Mouse (Mus musculus): ENCODE data around the gene Pla2g10. TPM values are rescaled to one million over a fixed set of nuclear protein-coding genes. Genes with fewer than 3 reads are reported as not detected.
"Not testable (repeated sequence)": the region's sequence is repeated elsewhere in the genome, so short reads cannot be mapped to it uniquely, and the experiment has no call there.

Pla2g10 gene
- 0.28 TPM in 1 of 2 replicates, not detected in the other for polyA plus RNA-seq (2015; fragmentation: Nextera tagmentation; extraction: Ambion mirVana)

DNA sequence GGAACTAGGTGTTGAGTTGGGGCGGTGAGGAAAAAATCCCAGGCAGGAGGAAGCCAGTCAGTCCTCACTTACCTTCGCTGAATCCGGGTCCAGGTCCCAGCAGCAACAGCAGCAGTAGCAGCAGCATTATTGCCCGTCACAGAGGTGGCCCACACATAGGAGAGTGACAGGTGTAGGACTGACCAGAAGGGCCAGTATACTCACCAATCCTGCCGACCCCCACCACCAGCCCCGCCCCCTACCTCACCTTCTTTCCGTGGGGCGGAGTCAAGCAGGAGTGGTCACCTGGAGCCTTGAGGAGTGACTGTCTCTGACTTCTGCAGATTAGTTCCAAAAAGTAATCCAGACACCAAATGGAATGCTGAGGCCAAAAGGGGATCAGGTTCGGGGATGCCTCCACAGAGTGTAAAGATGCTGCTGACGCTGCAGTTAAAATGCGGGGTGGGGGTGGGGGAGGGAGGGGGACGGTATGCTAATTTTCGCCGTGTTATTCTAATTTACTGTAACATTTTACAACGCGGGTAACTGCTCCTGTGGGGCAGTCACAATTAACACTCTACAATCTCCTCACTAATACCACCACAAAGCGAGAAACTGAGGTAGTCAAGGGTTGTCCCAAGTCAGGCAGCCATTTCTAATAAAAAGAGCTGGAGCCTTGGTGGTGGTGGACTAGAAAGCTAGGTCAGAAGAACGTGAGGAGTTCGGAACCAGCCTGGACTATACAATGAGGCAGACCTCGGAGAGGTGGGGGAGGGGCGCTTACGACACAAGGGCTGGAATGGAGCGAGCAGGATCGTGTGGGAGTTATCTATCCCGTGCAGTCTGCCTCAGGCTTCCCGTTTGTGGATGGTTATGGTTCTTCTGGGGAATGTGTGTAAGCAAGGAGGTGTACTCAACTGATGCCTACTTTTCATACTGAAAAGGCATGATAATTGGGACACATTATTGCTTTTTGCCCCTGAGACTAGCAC, at the start of gene Pla2g10:
Gene Pla2g10, minus strand, starts transcription at position 699 of the 971 bp plus-strand sequence.
- Histone ChIP-seq H3K9me3 (replicated peaks) (no peaks in the 10 kb centered on the region), H3K27me3 (no peaks in the 10 kb centered on the region), H3K4me1 (0 out of 2 replicates have a peak, but pooled peaks cover 4% of the 10 kb centered on the region), H3K36me3 (no peaks in the 10 kb centered on the region), H3K4me3 (replicated peaks) (peak within 1 kb of the TSS; percentile 12; the same call in 1 of the 2 replicates), H3K9ac (no peak within 1 kb of the TSS), H3K4me2 (replicated peaks) (peak within 1 kb of the TSS; percentile 38), H3K27ac (replicated peaks) (no peak within 1 kb of the TSS)
- no peak; the same call in 1 of the 2 replicates for ATAC-seq (ENCODE audit: insufficient number of reproducible peaks, low FRiP score, low TSS enrichment, low read depth)
- WGBS = 11% methylated on average over 26 of the region's 26 CpGs

DNA sequence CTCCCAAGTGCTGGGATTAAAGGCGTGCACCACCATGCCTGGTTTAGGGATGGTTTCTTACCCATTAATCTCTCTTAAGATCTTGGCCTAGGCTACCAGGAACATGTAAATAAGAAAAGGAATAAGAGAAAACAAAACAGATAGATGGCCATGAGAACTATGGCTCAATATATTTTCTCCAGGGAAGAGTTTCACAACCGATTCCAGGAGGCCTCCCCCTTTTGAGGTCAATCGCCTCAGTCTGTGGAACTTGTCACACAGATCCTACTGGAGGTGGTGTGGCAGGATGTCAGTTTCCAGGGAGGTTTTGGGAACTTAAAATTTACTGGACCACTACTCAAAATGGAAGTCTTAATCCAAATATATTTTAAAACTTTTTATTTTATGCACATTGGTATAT, 43.9 kb upstream of the Pla2g10 start:
- H3K4me1 ChIP-seq; ATAC-seq (ENCODE audit: insufficient number of reproducible peaks, low FRiP score, low TSS enrichment, low read depth); H3K36me3 ChIP-seq; H3K9ac ChIP-seq; H3K4me2 ChIP-seq (replicated peaks); H3K9me3 ChIP-seq (replicated peaks); H3K4me3 ChIP-seq (replicated peaks); H3K27me3 ChIP-seq; H3K27ac ChIP-seq (replicated peaks): not testable (repeated sequence)
- WGBS = 85% methylated on average over 3 of the region's 3 CpGs

DNA sequence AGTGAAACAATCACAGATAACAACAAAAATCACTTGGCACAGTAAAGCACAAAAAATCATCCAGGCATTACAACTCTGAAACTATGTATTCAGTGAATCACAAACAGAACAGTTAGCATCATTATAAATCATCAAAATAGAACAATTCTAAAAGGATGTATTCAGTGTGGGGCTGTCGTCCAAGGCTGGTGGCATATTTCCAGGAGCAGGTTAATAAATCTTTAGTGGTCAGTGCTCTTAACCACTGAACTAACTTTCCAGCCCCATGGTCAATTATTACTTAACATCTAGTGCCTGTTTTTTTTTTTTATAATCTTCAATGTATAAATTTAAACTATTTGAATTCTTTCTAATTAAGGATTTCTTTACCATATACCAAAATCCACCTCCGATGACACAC, 43.2 kb upstream of the Pla2g10 start:
- H3K4me2 ChIP-seq (replicated peaks); H3K4me1 ChIP-seq; H3K27me3 ChIP-seq; H3K27ac ChIP-seq (replicated peaks); H3K9me3 ChIP-seq (replicated peaks); H3K4me3 ChIP-seq (replicated peaks); ATAC-seq (ENCODE audit: insufficient number of reproducible peaks, low FRiP score, low TSS enrichment, low read depth); H3K9ac ChIP-seq; H3K36me3 ChIP-seq: not testable (repeated sequence)
- WGBS = 86% methylated on average over 2 of the region's 2 CpGs

DNA sequence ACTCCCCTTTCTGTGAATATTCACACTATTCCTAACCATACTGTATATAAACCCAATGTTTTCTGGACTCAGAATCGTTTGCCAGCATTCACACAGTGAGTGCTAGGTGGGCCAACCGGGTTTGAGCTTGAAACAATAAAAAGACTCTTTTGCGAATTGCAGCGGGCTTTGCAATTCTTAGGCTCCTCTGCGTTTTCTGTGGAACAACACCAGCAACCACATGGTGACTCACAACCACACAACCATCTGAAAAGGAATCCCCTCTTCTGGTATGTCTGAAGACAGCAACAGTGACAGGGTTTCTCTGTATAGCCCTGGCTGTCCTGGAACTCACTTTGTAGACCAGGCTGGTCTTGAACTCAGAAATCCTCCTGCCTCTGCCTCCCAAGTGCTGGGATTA, 41.3 kb upstream of the Pla2g10 start:
- H3K36me3 ChIP-seq; H3K4me3 ChIP-seq (replicated peaks); H3K9ac ChIP-seq; H3K27ac ChIP-seq (replicated peaks); H3K4me1 ChIP-seq; ATAC-seq (ENCODE audit: insufficient number of reproducible peaks, low FRiP score, low TSS enrichment, low read depth); H3K9me3 ChIP-seq (replicated peaks); H3K27me3 ChIP-seq; H3K4me2 ChIP-seq (replicated peaks): not testable (repeated sequence)
- WGBS = 84% methylated on average over 5 of the region's 5 CpGs

DNA sequence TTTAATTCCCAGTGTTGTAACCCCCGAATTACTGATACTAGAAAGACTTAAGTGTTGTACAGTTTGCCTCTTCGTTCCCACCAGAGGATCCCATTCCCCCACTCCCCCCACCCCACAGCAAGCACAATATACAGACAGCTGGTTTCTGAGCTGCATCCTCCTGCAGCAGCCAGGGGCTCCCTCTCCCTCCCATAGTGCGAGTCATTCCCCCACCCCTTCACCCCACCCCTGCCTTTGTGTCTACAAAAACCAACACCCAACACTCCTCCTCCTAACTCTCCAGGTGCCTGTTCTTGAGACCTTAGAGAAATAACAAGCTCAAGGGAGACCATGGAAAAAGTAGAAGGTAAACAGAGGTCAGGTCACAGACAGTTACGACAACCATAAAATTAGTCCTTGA, 40.8 kb upstream of the Pla2g10 start:
- not testable (repeated sequence) for H3K9me3 ChIP-seq (replicated peaks); H3K9ac ChIP-seq; H3K4me2 ChIP-seq (replicated peaks); ATAC-seq (ENCODE audit: insufficient number of reproducible peaks, low FRiP score, low TSS enrichment, low read depth); H3K27me3 ChIP-seq; H3K27ac ChIP-seq (replicated peaks); H3K4me3 ChIP-seq (replicated peaks); H3K36me3 ChIP-seq; H3K4me1 ChIP-seq
- 73% methylated on average over 4 of the region's 4 CpGs for WGBS

GRCm38 (mm10) chr16:13766367-13766766, 35.6 kb upstream of the Pla2g10 start:
- Histone ChIP-seq H3K27me3 (no peaks in the 10 kb centered on the region), H3K9ac (no peak overlapping the region), H3K27ac (replicated peaks) (no peak overlapping the region), H3K36me3 (no peaks in the 10 kb centered on the region), H3K9me3 (replicated peaks) (no peaks in the 10 kb centered on the region), H3K4me3 (replicated peaks) (no peak overlapping the region), H3K4me2 (replicated peaks) (no peak overlapping the region), H3K4me1 (no peaks in the 10 kb centered on the region)
- no peak for ATAC-seq (ENCODE audit: insufficient number of reproducible peaks, low FRiP score, low TSS enrichment, low read depth)

DNA sequence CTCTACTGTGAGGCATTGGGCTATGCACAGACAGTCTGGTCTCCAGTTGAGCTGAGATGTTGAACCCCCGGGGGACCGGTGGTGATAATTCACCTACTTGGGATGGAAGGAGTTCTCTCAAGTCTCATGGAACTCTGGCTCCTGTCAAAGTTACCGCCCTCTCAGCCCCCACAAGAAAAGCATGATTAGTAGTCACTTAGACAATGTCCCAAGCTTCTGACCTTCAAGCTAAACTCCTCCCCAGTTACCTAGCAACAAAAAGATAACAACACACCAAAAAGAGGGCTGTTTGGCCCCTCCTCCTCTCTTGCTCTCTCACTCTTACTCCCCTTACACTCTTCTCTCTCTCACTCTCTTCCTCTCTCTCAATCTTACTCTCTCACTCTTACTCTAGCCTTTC, 33.7 kb upstream of the Pla2g10 start:
- no peak overlapping the region for H3K4me3 ChIP-seq (replicated peaks)
- H3K27ac ChIP-seq (replicated peaks) = no peak overlapping the region
- H3K36me3 ChIP-seq = no peaks in the 10 kb centered on the region
- H3K27me3 ChIP-seq = no peaks in the 10 kb centered on the region
- H3K4me1 ChIP-seq = no peaks in the 10 kb centered on the region
- ATAC-seq (ENCODE audit: insufficient number of reproducible peaks, low FRiP score, low TSS enrichment, low read depth) = no peak
- H3K9me3 ChIP-seq (replicated peaks) = no peaks in the 10 kb centered on the region
- no peak overlapping the region for H3K4me2 ChIP-seq (replicated peaks)
- 86% methylated on average over 3 of the region's 3 CpGs for WGBS
- no peak overlapping the region for H3K9ac ChIP-seq

DNA sequence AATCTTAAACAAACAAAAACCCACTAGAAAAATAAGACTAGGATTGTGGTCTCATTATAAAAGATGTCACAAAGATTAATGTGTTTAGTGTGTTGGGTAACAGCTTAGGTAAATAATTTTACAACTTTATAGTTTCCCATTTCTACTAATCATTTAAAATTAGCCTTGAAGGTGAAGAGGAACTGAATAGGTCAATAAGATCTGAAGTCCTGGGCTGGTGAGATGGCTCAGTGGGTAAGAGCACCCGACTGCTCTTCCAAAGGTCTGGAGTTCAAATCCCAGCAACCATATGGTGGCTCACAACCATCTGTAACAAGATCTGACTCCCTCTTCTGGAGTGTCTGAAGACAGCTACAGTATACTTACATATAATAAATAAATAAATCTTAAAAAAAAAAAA, 32.0 kb upstream of the Pla2g10 start:
- 75% methylated on average over 1 of the region's 1 CpGs for WGBS
- not testable (repeated sequence) for ATAC-seq (ENCODE audit: insufficient number of reproducible peaks, low FRiP score, low TSS enrichment, low read depth)

GRCm38 (mm10) chr16:13757823-13758222, 27.0 kb upstream of the Pla2g10 start:
- Histone ChIP-seq H3K36me3 (no peaks in the 10 kb centered on the region), H3K27ac (replicated peaks) (no peak overlapping the region), H3K27me3 (no peaks in the 10 kb centered on the region), H3K4me2 (replicated peaks) (no peak overlapping the region), H3K9ac (no peak overlapping the region), H3K9me3 (replicated peaks) (no peaks in the 10 kb centered on the region), H3K4me3 (replicated peaks) (no peak overlapping the region), H3K4me1 (no peaks in the 10 kb centered on the region)
- no peak for ATAC-seq (ENCODE audit: insufficient number of reproducible peaks, low FRiP score, low TSS enrichment, low read depth)
- 93% methylated on average over 2 of the region's 2 CpGs for WGBS

More for the DNA sequence above, 32.0 kb upstream of the Pla2g10 start:
- not testable (repeated sequence) for H3K36me3 ChIP-seq; H3K4me1 ChIP-seq; H3K9ac ChIP-seq; H3K27ac ChIP-seq (replicated peaks); H3K27me3 ChIP-seq; H3K4me3 ChIP-seq (replicated peaks); H3K4me2 ChIP-seq (replicated peaks); H3K9me3 ChIP-seq (replicated peaks)

DNA sequence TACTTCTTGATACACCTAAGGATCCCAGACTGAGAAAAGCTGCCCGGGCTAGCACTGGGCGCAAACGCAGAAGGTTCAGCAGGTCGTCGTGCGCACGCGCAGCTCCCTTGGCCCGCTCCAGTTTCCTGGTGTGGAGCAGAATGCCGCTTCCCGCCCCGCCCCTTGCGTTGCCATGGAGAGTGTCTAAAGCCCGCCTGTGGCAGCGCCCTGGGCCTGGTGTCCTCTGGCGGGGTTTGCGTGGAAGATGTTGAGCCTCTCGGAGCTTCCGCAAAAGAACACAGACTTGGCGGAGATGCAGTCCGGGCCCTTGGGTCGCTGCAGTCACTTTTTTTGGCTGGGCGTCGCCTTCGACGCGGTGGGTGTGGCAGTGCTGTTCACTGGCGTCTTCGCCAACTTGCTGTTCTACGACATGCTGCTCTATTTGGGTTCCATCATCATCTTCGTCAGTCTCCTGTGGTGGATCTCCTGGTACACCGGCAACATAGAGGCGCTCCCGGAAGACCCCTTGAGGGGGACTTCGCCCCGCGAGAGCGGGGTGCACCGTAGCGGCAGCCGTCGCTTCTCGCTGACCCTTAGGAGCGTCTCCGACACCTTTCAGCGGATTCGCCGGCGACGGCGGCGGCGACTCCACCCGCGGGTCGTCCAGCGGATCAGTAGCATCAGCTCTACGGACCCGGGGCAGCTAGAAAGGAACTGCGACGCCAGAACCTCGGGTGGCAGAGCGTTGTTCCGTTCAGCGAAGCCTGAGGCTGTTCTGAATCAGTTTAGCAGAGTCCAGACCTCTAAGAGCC, 23.8 kb upstream of the Pla2g10 start:
- Histone ChIP-seq H3K4me2 (replicated peaks) (peak overlapping the region; percentile 96), H3K4me3 (replicated peaks) (peak overlapping the region; percentile 70), H3K9me3 (replicated peaks) (no peaks in the 10 kb centered on the region), H3K9ac (peak overlapping the region; percentile 50), H3K36me3 (no peaks in the 10 kb centered on the region), H3K4me1 (no peaks in the 10 kb centered on the region), H3K27ac (replicated peaks) (peak overlapping the region; percentile 55; the same call in 1 of the 2 replicates), H3K27me3 (no peaks in the 10 kb centered on the region)
- 1% methylated on average over 65 of the region's 65 CpGs for WGBS
- peak; percentile 95 for ATAC-seq (ENCODE audit: insufficient number of reproducible peaks, low FRiP score, low TSS enrichment, low read depth)

GRCm38 (mm10) chr16:13753986-13754385, 23.2 kb upstream of the Pla2g10 start:
- Histone ChIP-seq H3K27me3 (no peaks in the 10 kb centered on the region), H3K4me1 (no peaks in the 10 kb centered on the region), H3K27ac (replicated peaks) (no peak overlapping the region), H3K9ac (no peak overlapping the region), H3K4me2 (replicated peaks) (peak overlapping the region; percentile 96), H3K36me3 (no peaks in the 10 kb centered on the region), H3K9me3 (replicated peaks) (no peaks in the 10 kb centered on the region), H3K4me3 (replicated peaks) (peak overlapping the region; percentile 70)
- no peak for ATAC-seq (ENCODE audit: insufficient number of reproducible peaks, low FRiP score, low TSS enrichment, low read depth)
- WGBS = 52% methylated on average over 8 of the region's 8 CpGs
